Mouse (Mus musculus) hindlimb bud, embryonic 11.5 days (tissue): ENCODE data around the gene Farp1.
A peak's percentile ranks its signal among the peaks of the same experiment; 100 is the strongest.
"Not testable (repeated sequence)": the region's sequence is repeated elsewhere in the genome, so short reads cannot be mapped to it uniquely, and the experiment has no call there.

Experiments
- DNase-seq: peaks from one replicate; pipeline ENCODE4 v3.0.0-alpha.2; 2012; ENCODE audit warnings: low read depth, low spot score; ENCODE audit errors: extremely low spot score

Gene Farp1

GRCm38 (mm10) chr14:121103459-121103858 is 68.5 kb downstream of the Farp1 start:
- DNase-seq, result no peak

- no peak for DNase-seq
These were observed 69.8 kb downstream of the Farp1 start for GRCm38 (mm10) chr14:121104760-121105329.

GRCm38 (mm10) chr14:121106906-121107305 is 71.9 kb downstream of the Farp1 start:
- DNase-seq, result no peak

- no peak for DNase-seq
These were observed 72.8 kb downstream of the Farp1 start for GRCm38 (mm10) chr14:121107707-121108285.

- peak; percentile 75 for DNase-seq
These were observed 73.6 kb downstream of the Farp1 start for GRCm38 (mm10) chr14:121108439-121109115.

- DNase-seq, result no peak
These were observed 74.1 kb downstream of the Farp1 start for GRCm38 (mm10) chr14:121109116-121109504.

- DNase-seq, result no peak
These were observed 75.7 kb downstream of the Farp1 start for GRCm38 (mm10) chr14:121110492-121111267.

GRCm38 (mm10) chr14:121112061-121112460 is 77.1 kb downstream of the Farp1 start:
- no peak for DNase-seq

- DNase-seq, result no peak
These were observed 78.8 kb downstream of the Farp1 start for GRCm38 (mm10) chr14:121113785-121114184.

GRCm38 (mm10) chr14:121116696-121117095 is 81.7 kb downstream of the Farp1 start:
- no peak for DNase-seq

GRCm38 (mm10) chr14:121118860-121119259 is 83.9 kb downstream of the Farp1 start:
- no peak for DNase-seq

- DNase-seq, result no peak
These were observed 86.7 kb downstream of the Farp1 start for GRCm38 (mm10) chr14:121121664-121122063.

- no peak for DNase-seq
These were observed 87.9 kb downstream of the Farp1 start for GRCm38 (mm10) chr14:121122852-121123251.

GRCm38 (mm10) chr14:121124409-121125010 is 89.5 kb downstream of the Farp1 start:
- DNase-seq, result no peak

GRCm38 (mm10) chr14:121125651-121126050 is 90.7 kb downstream of the Farp1 start:
- DNase-seq, result no peak

- DNase-seq, result no peak
These were observed 91.3 kb downstream of the Farp1 start for GRCm38 (mm10) chr14:121126291-121126690.

- no peak for DNase-seq
These were observed 94.1 kb downstream of the Farp1 start for GRCm38 (mm10) chr14:121128858-121129800.

GRCm38 (mm10) chr14:121130351-121130750 is 95.4 kb downstream of the Farp1 start:
- DNase-seq, result not testable (repeated sequence)

- DNase-seq, result peak; percentile 81
These were observed 99.4 kb downstream of the Farp1 start for GRCm38 (mm10) chr14:121134414-121134813.

GRCm38 (mm10) chr14:121143831-121144455 is 108.9 kb downstream of the Farp1 start:
- no peak for DNase-seq
